Mouse (Mus musculus): ENCODE results near the gene Myh3. TPM values are rescaled to one million over a fixed set of nuclear protein-coding genes. Genes with fewer than 3 reads are reported as not detected.

Gene Myh3
- 0.50 and 1.1 TPM in 2 replicates for polyA plus RNA-seq (2015; fragmentation: Nextera tagmentation; extraction: Ambion mirVana)

DNA sequence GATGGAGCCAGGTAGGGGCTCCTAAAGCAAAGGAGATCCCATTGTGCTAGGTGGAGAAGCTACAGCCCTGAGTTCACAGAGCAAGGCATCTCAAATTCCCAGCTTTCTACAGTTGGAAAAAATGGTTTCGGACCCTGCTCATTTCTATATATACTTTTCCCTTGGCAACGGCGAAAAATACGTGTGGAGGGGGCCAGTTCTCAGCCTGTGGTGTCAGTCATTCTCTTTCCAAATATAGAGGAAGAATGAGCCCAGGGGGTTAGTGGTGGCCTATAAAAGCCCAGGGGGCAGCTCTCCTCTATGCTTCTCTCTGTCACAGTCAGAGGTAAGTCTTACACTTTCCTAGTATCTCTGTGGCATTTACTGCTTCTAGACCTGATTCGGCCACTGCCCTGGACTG lies at the start of gene Myh3:
TSS of gene Myh3 (plus strand) at position 301 of the 400 bp plus-strand sequence.
- Histone ChIP-seq H3K4me2 (ENCODE audit: low read depth, low read length) (no peak within 1 kb of the TSS), H3K9me3 (ENCODE audit: control insufficient read depth, low read length) (no peaks in the 10 kb centered on the region), H3K36me3 (ENCODE audit: control insufficient read depth, insufficient read depth, low read length) (no peaks in the 10 kb centered on the region), H3K4me3 (ENCODE audit: low read length) (no peak within 1 kb of the TSS), H3K27ac (ENCODE audit: low read length) (no peak within 1 kb of the TSS), H3K9ac (ENCODE audit: low read depth, low read length) (no peak within 1 kb of the TSS), H3K4me1 (ENCODE audit: control insufficient read depth, insufficient read depth, low read length) (no peaks in the 10 kb centered on the region), H3K27me3 (replicated peaks; ENCODE audit: control insufficient read depth, insufficient read depth, low read length) (no peaks in the 10 kb centered on the region; the same call in 1 of the 2 replicates)
- ATAC-seq = no peak
- 90% methylated on average over 5 of the region's 5 CpGs for WGBS

GRCm38 (mm10) chr11:67030904-67031602 lies 47.0 kb upstream of the Myh3 start:
- H3K4me2 ChIP-seq (ENCODE audit: low read depth, low read length) = peak overlapping the region; percentile 26; the same call in 1 of the 2 replicates
- H3K9me3 ChIP-seq (ENCODE audit: control insufficient read depth, low read length) = no peaks in the 10 kb centered on the region
- H3K4me1 ChIP-seq (ENCODE audit: control insufficient read depth, insufficient read depth, low read length) = peaks cover 8% of the 10 kb centered on the region; the same call in 1 of the 2 replicates
- H3K4me3 ChIP-seq (ENCODE audit: low read length) = peak overlapping the region; percentile 15; the same call in 1 of the 2 replicates
- no peaks in the 10 kb centered on the region for H3K27me3 ChIP-seq (replicated peaks; ENCODE audit: control insufficient read depth, insufficient read depth, low read length)
- no peaks in the 10 kb centered on the region for H3K36me3 ChIP-seq (ENCODE audit: control insufficient read depth, insufficient read depth, low read length)
- peak overlapping the region; percentile 74 for H3K27ac ChIP-seq (ENCODE audit: low read length)
- 47% methylated on average over 16 of the region's 16 CpGs for WGBS
- H3K9ac ChIP-seq (ENCODE audit: low read depth, low read length) = no peak overlapping the region
- ATAC-seq = peak; percentile 96

GRCm38 (mm10) chr11:67031603-67031915 lies 46.5 kb upstream of the Myh3 start:
- no peaks in the 10 kb centered on the region for H3K9me3 ChIP-seq (ENCODE audit: control insufficient read depth, low read length)
- no peak overlapping the region for H3K9ac ChIP-seq (ENCODE audit: low read depth, low read length)
- no peaks in the 10 kb centered on the region for H3K36me3 ChIP-seq (ENCODE audit: control insufficient read depth, insufficient read depth, low read length)
- H3K27ac ChIP-seq (ENCODE audit: low read length) = peak overlapping the region; percentile 74
- peaks cover 8% of the 10 kb centered on the region; the same call in 1 of the 2 replicates for H3K4me1 ChIP-seq (ENCODE audit: control insufficient read depth, insufficient read depth, low read length)
- no peaks in the 10 kb centered on the region for H3K27me3 ChIP-seq (replicated peaks; ENCODE audit: control insufficient read depth, insufficient read depth, low read length)
- no peak overlapping the region for H3K4me3 ChIP-seq (ENCODE audit: low read length)
- peak; percentile 78 for ATAC-seq
- WGBS = 40% methylated on average over 2 of the region's 2 CpGs
- 0 out of 2 replicates have a peak overlapping the region, but pooled peaks have one; percentile 26 for H3K4me2 ChIP-seq (ENCODE audit: low read depth, low read length)

DNA sequence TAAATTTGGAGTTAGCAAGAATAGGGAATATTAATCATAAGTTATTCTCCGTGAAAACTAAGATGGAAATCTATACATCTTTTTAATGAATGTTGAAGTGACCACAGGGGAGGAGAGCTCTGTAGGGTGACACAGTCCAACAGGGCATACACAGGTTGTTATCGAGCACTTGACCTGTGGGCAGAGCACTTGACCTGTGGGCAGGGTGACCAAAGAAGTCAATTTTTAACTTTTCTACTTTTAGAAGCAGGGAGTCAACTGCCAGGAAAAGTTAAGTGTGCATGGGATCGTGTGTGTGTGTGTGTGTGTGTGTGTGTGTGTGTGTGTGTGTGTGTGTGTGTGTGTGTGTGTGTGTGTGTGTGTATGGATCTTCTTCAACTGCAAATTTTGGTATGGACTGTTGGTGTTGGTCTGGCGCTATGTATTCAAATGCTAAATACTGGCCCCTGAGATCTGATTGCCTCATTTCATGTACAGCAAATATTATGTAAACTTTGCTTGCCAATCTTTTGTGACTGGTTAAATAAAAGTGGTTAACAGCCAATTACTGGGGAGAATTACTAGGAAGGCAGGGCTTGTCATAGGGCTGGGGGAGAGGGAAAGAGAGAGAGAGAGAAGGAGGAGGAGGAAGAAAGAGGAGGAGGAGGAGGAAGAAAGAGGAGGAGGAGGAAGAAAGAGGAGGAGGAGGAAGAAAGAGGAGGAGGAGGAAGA lies 43.2 kb upstream of the Myh3 start:
- H3K27me3 ChIP-seq (replicated peaks; ENCODE audit: control insufficient read depth, insufficient read depth, low read length) = no peaks in the 10 kb centered on the region
- no peak for ATAC-seq
- no peak overlapping the region for H3K27ac ChIP-seq (ENCODE audit: low read length)
- H3K4me2 ChIP-seq (ENCODE audit: low read depth, low read length) = no peak overlapping the region
- H3K4me1 ChIP-seq (ENCODE audit: control insufficient read depth, insufficient read depth, low read length) = peaks cover 8% of the 10 kb centered on the region; the same call in 1 of the 2 replicates
- no peak overlapping the region for H3K9ac ChIP-seq (ENCODE audit: low read depth, low read length)
- H3K4me3 ChIP-seq (ENCODE audit: low read length) = no peak overlapping the region
- H3K9me3 ChIP-seq (ENCODE audit: control insufficient read depth, low read length) = no peaks in the 10 kb centered on the region
- H3K36me3 ChIP-seq (ENCODE audit: control insufficient read depth, insufficient read depth, low read length) = 0 out of 2 replicates have a peak, but pooled peaks cover 4% of the 10 kb centered on the region
- 68% methylated on average over 4 of the region's 4 CpGs for WGBS

- Histone ChIP-seq H3K9ac (ENCODE audit: low read depth, low read length) (no peak overlapping the region), H3K9me3 (ENCODE audit: control insufficient read depth, low read length) (no peaks in the 10 kb centered on the region), H3K4me2 (ENCODE audit: low read depth, low read length) (no peak overlapping the region), H3K27ac (ENCODE audit: low read length) (no peak overlapping the region), H3K4me1 (ENCODE audit: control insufficient read depth, insufficient read depth, low read length) (peaks cover 8% of the 10 kb centered on the region; the same call in 1 of the 2 replicates), H3K36me3 (ENCODE audit: control insufficient read depth, insufficient read depth, low read length) (peaks cover 8% of the 10 kb centered on the region), H3K27me3 (replicated peaks; ENCODE audit: control insufficient read depth, insufficient read depth, low read length) (no peaks in the 10 kb centered on the region), H3K4me3 (ENCODE audit: low read length) (no peak overlapping the region)
- WGBS = 84% methylated on average over 6 of the region's 6 CpGs
- ATAC-seq = no peak
Measured at GRCm38 (mm10) chr11:67036229-67036628, 41.9 kb upstream of the Myh3 start.

DNA sequence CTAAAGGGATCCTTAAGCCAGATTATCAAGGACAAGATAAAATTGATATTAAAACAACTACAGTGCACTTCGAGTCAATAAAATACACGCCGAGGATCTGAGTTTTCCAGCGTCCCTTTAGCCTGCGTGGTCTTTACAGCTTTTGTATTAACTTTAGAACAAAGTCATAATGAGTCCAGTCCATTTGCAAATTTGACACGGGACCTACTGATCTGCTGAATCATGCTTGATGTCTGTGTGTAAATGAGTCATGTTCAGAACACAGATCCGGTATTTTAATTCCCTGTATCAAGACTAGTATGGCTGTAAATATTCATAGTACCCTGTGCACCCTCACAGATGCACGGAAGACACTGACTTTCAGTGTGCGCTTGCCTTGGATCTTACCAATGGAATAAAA lies 41.2 kb upstream of the Myh3 start:
- Histone ChIP-seq H3K9ac (ENCODE audit: low read depth, low read length) (no peak overlapping the region), H3K36me3 (ENCODE audit: control insufficient read depth, insufficient read depth, low read length) (peaks cover 8% of the 10 kb centered on the region), H3K27ac (ENCODE audit: low read length) (no peak overlapping the region), H3K9me3 (ENCODE audit: control insufficient read depth, low read length) (no peaks in the 10 kb centered on the region), H3K4me2 (ENCODE audit: low read depth, low read length) (no peak overlapping the region), H3K4me1 (ENCODE audit: control insufficient read depth, insufficient read depth, low read length) (peaks cover 3% of the 10 kb centered on the region; the same call in 1 of the 2 replicates), H3K27me3 (replicated peaks; ENCODE audit: control insufficient read depth, insufficient read depth, low read length) (no peaks in the 10 kb centered on the region), H3K4me3 (ENCODE audit: low read length) (no peak overlapping the region)
- ATAC-seq = no peak
- 94% methylated on average over 9 of the region's 9 CpGs for WGBS

DNA sequence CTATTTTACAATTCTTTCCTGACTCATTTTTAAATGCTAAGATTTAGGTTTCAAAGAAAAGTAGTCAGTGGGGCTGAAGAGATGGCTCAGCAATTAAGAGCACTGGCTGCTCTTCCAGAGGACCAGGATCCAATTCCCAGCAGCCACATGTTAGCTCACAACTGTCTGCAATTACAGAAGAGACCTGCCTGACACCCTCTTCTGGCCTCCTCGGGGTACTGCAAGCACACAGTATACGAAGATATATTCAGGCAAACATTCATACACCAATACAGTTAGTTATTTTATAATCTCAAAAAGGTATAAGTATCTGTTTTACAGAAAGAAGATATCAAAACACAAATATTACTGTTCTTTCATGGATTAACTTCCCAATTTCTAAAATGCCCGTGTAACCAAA lies 38.3 kb upstream of the Myh3 start:
- H3K4me1 ChIP-seq (ENCODE audit: control insufficient read depth, insufficient read depth, low read length) = peaks cover 2% of the 10 kb centered on the region; the same call in 1 of the 2 replicates
- H3K9me3 ChIP-seq (ENCODE audit: control insufficient read depth, low read length) = no peaks in the 10 kb centered on the region
- no peak overlapping the region for H3K9ac ChIP-seq (ENCODE audit: low read depth, low read length)
- H3K27me3 ChIP-seq (replicated peaks; ENCODE audit: control insufficient read depth, insufficient read depth, low read length) = no peaks in the 10 kb centered on the region
- H3K4me3 ChIP-seq (ENCODE audit: low read length) = no peak overlapping the region
- peaks cover 8% of the 10 kb centered on the region for H3K36me3 ChIP-seq (ENCODE audit: control insufficient read depth, insufficient read depth, low read length)
- H3K27ac ChIP-seq (ENCODE audit: low read length) = no peak overlapping the region
- ATAC-seq = no peak
- no peak overlapping the region for H3K4me2 ChIP-seq (ENCODE audit: low read depth, low read length)
- 85% methylated on average over 3 of the region's 3 CpGs for WGBS

DNA sequence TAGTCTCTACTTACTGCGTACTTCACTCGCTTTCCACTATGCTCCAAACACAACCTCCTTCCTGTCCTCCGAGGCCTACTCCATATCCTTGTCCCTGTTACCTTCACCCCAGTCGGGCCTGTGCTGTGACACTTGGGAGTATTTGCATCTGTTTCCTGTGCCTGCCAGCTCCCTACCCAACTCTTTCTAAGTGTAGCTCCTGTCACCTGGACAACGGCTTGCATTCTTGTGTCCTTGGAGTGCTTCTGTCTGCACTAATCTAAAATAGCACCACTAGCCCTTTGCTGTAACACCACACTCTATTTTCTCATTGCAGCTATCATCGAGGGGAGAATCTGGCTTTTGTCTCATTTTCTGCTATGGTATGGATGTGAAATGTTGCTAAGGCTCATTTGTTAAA lies 37.6 kb upstream of the Myh3 start:
- Histone ChIP-seq H3K4me1 (ENCODE audit: control insufficient read depth, insufficient read depth, low read length) (peaks cover 8% of the 10 kb centered on the region; the same call in 1 of the 2 replicates), H3K9me3 (ENCODE audit: control insufficient read depth, low read length) (no peaks in the 10 kb centered on the region), H3K36me3 (ENCODE audit: control insufficient read depth, insufficient read depth, low read length) (peaks cover 8% of the 10 kb centered on the region), H3K27me3 (replicated peaks; ENCODE audit: control insufficient read depth, insufficient read depth, low read length) (no peaks in the 10 kb centered on the region), H3K4me3 (ENCODE audit: low read length) (no peak overlapping the region), H3K9ac (ENCODE audit: low read depth, low read length) (no peak overlapping the region), H3K4me2 (ENCODE audit: low read depth, low read length) (no peak overlapping the region), H3K27ac (ENCODE audit: low read length) (no peak overlapping the region)
- WGBS = 92% methylated on average over 6 of the region's 6 CpGs
- no peak for ATAC-seq

DNA sequence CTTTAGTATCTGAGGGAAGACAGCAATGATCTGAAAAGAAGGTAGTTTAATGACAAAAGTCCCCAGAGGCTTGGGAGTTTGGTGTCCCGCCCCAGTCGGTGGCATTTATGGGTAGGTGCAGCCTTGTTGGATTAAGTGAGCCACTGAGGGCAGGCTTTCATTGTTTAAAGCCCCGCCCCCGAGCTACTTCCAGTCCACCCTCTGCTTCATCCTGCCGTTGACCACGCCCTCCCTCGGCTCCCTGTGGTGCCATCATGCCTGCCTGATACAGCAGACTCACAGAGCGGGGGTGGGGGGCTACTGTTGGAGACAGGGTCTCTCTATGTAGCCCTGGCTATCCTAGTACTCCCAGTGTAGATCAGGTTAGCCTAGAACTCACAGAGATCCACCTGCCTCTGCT lies 35.1 kb upstream of the Myh3 start:
- Histone ChIP-seq H3K4me1 (ENCODE audit: control insufficient read depth, insufficient read depth, low read length) (peaks cover 10% of the 10 kb centered on the region; the same call in 1 of the 2 replicates), H3K9ac (ENCODE audit: low read depth, low read length) (no peak overlapping the region), H3K27me3 (replicated peaks; ENCODE audit: control insufficient read depth, insufficient read depth, low read length) (no peaks in the 10 kb centered on the region), H3K4me3 (ENCODE audit: low read length) (no peak overlapping the region), H3K4me2 (ENCODE audit: low read depth, low read length) (no peak overlapping the region), H3K27ac (ENCODE audit: low read length) (no peak overlapping the region), H3K9me3 (ENCODE audit: control insufficient read depth, low read length) (no peaks in the 10 kb centered on the region), H3K36me3 (ENCODE audit: control insufficient read depth, insufficient read depth, low read length) (peaks cover 8% of the 10 kb centered on the region)
- WGBS = 54% methylated on average over 8 of the region's 8 CpGs
- 0 out of 2 replicates have a peak, but pooled peaks have one; percentile 50 for ATAC-seq

Measured in intestine, embryonic 16.5 days (tissue).